Mouse (Mus musculus): Measurements from ENCODE around the gene Ncstn. TPM values are rescaled to one million over a fixed set of nuclear protein-coding genes. Genes with fewer than 3 reads are reported as not detected.

Ncstn gene
- polyA plus RNA-seq, 1 experiment from 2014 or later = 100 TPM

- Histone ChIP-seq H3K9me3 (replicated peaks) (no peaks in the 10 kb centered on the region), H3K4me3 (replicated peaks) (no peak overlapping the region), H3K9ac (replicated peaks) (no peak overlapping the region), H3K36me3 (peaks cover 99% of the 10 kb centered on the region), H3K4me1 (no peaks in the 10 kb centered on the region), H3K27me3 (replicated peaks) (no peaks in the 10 kb centered on the region), H3K4me2 (no peak overlapping the region), H3K27ac (replicated peaks) (no peak overlapping the region)
- no peak for ATAC-seq (ENCODE audit: low FRiP score)
- WGBS = 88% methylated on average over 6 of the region's 6 CpGs
Observed at GRCm38 (mm10) chr1:172070227-172070626, 12.4 kb downstream of the Ncstn start.

- Histone ChIP-seq H3K9me3 (replicated peaks) (no peaks in the 10 kb centered on the region), H3K4me1 (peaks cover 17% of the 10 kb centered on the region), H3K4me3 (replicated peaks) (no peak overlapping the region), H3K27ac (replicated peaks) (peak overlapping the region; percentile 67), H3K9ac (replicated peaks) (no peak overlapping the region), H3K36me3 (peaks cover 55% of the 10 kb centered on the region), H3K4me2 (no peak overlapping the region), H3K27me3 (replicated peaks) (no peaks in the 10 kb centered on the region)
- peak; percentile 68 for ATAC-seq (ENCODE audit: low FRiP score)
- 38% methylated on average over 13 of the region's 13 CpGs for WGBS
Observed at GRCm38 (mm10) chr1:172064613-172065141, 17.9 kb downstream of the Ncstn start.

DNA sequence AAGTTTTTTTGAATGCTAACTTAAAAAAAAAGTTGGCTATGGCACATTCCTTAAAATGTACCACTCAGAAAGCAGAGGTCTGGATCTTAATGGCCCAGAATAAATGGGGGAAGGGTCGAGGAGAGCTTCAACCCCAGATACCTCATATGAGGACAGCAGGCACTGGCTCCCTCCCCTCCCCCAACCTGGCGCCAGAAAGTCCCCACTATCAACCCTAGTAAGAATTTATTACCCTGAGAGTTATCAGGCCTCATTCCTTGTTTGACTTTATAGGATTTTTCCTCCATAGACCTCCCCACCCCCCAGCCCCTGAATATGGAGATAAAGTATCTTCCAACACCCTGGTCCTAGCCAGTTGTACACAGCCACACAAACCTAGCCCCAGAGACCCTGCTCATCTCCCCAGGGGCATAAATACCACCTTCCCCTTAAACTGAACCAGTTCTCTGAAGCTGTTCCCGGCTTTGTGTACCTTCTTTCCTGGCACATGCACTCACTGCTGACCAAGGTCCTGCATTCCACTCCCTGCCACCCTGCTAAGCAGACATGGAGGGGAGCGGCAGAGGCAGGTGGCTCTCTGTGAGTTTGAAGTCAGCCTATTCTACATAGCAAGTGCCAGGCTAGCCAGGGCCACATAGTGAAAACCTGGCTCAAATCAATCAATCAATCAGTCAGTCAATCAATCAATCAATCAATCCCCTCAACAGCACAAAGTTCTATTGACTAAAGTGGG, 19.1 kb downstream of the Ncstn start:
- Histone ChIP-seq H3K36me3 (peaks cover 43% of the 10 kb centered on the region), H3K9ac (replicated peaks) (no peak overlapping the region), H3K9me3 (replicated peaks) (no peaks in the 10 kb centered on the region), H3K4me3 (replicated peaks) (no peak overlapping the region), H3K27me3 (replicated peaks) (no peaks in the 10 kb centered on the region), H3K4me2 (no peak overlapping the region), H3K4me1 (peaks cover 24% of the 10 kb centered on the region), H3K27ac (replicated peaks) (no peak overlapping the region; the same call in 1 of the 2 replicates)
- 39% methylated on average over 4 of the region's 4 CpGs for WGBS
- ATAC-seq (ENCODE audit: low FRiP score) = no peak

GRCm38 (mm10) chr1:172062101-172062500, 20.5 kb downstream of the Ncstn start:
- peaks cover 27% of the 10 kb centered on the region for H3K4me1 ChIP-seq
- no peak for ATAC-seq (ENCODE audit: low FRiP score)
- H3K4me3 ChIP-seq (replicated peaks) = no peak overlapping the region
- no peak overlapping the region for H3K9ac ChIP-seq (replicated peaks)
- no peaks in the 10 kb centered on the region for H3K27me3 ChIP-seq (replicated peaks)
- 79% methylated on average over 2 of the region's 2 CpGs for WGBS
- no peaks in the 10 kb centered on the region for H3K9me3 ChIP-seq (replicated peaks)
- peaks cover 29% of the 10 kb centered on the region for H3K36me3 ChIP-seq
- no peak overlapping the region for H3K27ac ChIP-seq (replicated peaks)
- no peak overlapping the region for H3K4me2 ChIP-seq

DNA sequence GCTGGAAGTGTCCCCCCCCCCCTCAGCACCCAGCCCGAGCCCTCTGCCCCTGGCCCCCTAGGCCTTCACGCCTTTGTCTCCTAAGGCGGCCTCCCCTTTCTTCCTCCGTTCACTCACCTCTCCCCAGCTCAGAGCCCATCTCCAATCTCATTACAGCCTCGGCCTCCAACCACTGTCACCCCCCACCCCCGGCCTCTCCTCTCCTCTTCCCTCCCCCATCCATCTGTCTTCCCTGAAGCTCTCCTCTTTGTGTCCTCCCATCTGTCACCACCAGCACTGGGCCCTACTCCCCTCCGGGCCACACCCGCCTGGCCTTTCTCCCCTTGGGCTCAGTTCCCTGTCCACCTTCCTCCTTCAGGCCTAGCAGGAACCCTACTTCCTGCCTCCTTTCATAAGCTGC, 21.4 kb downstream of the Ncstn start:
- Histone ChIP-seq H3K4me1 (peaks cover 27% of the 10 kb centered on the region), H3K27me3 (replicated peaks) (no peaks in the 10 kb centered on the region), H3K27ac (replicated peaks) (peak overlapping the region; percentile 23; the same call in 1 of the 2 replicates), H3K4me2 (no peak overlapping the region), H3K9ac (replicated peaks) (no peak overlapping the region), H3K4me3 (replicated peaks) (no peak overlapping the region), H3K9me3 (replicated peaks) (no peaks in the 10 kb centered on the region), H3K36me3 (peaks cover 21% of the 10 kb centered on the region)
- WGBS = 6% methylated on average over 8 of the region's 8 CpGs
- no peak for ATAC-seq (ENCODE audit: low FRiP score)

GRCm38 (mm10) chr1:172060659-172061058, 21.9 kb downstream of the Ncstn start:
- Histone ChIP-seq H3K9ac (replicated peaks) (no peak overlapping the region), H3K27me3 (replicated peaks) (no peaks in the 10 kb centered on the region), H3K4me1 (peaks cover 27% of the 10 kb centered on the region), H3K4me3 (replicated peaks) (no peak overlapping the region), H3K36me3 (peaks cover 16% of the 10 kb centered on the region), H3K9me3 (replicated peaks) (no peaks in the 10 kb centered on the region), H3K27ac (replicated peaks) (peak overlapping the region; percentile 23; the same call in 1 of the 2 replicates), H3K4me2 (no peak overlapping the region)
- ATAC-seq (ENCODE audit: low FRiP score) = no peak
- 36% methylated on average over 4 of the region's 4 CpGs for WGBS

- Histone ChIP-seq H3K4me1 (peaks cover 27% of the 10 kb centered on the region), H3K27me3 (replicated peaks) (no peaks in the 10 kb centered on the region), H3K27ac (replicated peaks) (no peak overlapping the region), H3K9ac (replicated peaks) (no peak overlapping the region), H3K9me3 (replicated peaks) (no peaks in the 10 kb centered on the region), H3K36me3 (no peaks in the 10 kb centered on the region), H3K4me3 (replicated peaks) (no peak overlapping the region), H3K4me2 (no peak overlapping the region)
- WGBS = 36% methylated on average over 7 of the region's 7 CpGs
- ATAC-seq (ENCODE audit: low FRiP score) = no peak
Observed at GRCm38 (mm10) chr1:172058874-172059273, 23.7 kb downstream of the Ncstn start.

- 41% methylated on average over 6 of the region's 6 CpGs for WGBS
- H3K9ac ChIP-seq (replicated peaks) = no peak overlapping the region
Observed at GRCm38 (mm10) chr1:172058321-172058720, 24.3 kb downstream of the Ncstn start.

DNA sequence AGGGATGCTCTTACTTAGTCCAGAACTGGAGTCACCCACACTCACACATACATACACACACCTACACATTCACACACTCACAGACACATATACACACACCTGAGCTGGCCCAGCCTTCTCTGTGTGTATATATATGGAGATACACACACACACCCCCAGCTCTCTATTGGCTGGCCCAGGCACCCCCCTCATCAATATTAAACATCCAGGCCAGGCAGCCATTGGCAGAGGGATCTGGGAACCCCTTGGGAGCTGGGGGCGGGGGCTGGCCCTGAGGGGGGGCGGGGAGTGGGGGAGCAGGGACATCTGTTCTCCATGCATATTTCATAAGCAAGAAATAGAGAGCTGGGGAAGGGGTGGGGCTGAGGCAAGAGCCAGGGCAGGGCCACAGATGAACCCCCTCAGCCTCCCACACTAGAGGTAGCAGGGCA, 25.1 kb downstream of the Ncstn start, which contains the start of gene Nhlh1:
Gene Nhlh1 (minus strand): TSS at position 83 of the 431 bp plus-strand sequence.
- peak within 1 kb of the TSS; percentile 19 for H3K4me3 ChIP-seq (replicated peaks)
- WGBS = 18% methylated on average over 2 of the region's 2 CpGs
- no peaks in the 10 kb centered on the region for H3K36me3 ChIP-seq
- H3K4me2 ChIP-seq = 0 out of 2 replicates have a peak within 1 kb of the TSS, but pooled peaks have one; percentile 17
- no peak within 1 kb of the TSS for H3K9ac ChIP-seq (replicated peaks)
- no peaks in the 10 kb centered on the region for H3K9me3 ChIP-seq (replicated peaks)
- peaks cover 36% of the 10 kb centered on the region for H3K4me1 ChIP-seq
- ATAC-seq (ENCODE audit: low FRiP score) = peak; percentile 22; the same call in 1 of the 2 replicates
- H3K27me3 ChIP-seq (replicated peaks) = no peaks in the 10 kb centered on the region
- no peak within 1 kb of the TSS; the same call in 1 of the 2 replicates for H3K27ac ChIP-seq (replicated peaks)

More at GRCm38 (mm10) chr1:172058321-172058720, 24.3 kb downstream of the Ncstn start:
- Histone ChIP-seq H3K4me1 (peaks cover 29% of the 10 kb centered on the region), H3K27me3 (replicated peaks) (no peaks in the 10 kb centered on the region), H3K36me3 (no peaks in the 10 kb centered on the region), H3K4me3 (replicated peaks) (no peak overlapping the region), H3K9me3 (replicated peaks) (no peaks in the 10 kb centered on the region), H3K27ac (replicated peaks) (no peak overlapping the region; the same call in 1 of the 2 replicates), H3K4me2 (no peak overlapping the region)
- no peak for ATAC-seq (ENCODE audit: low FRiP score)

DNA sequence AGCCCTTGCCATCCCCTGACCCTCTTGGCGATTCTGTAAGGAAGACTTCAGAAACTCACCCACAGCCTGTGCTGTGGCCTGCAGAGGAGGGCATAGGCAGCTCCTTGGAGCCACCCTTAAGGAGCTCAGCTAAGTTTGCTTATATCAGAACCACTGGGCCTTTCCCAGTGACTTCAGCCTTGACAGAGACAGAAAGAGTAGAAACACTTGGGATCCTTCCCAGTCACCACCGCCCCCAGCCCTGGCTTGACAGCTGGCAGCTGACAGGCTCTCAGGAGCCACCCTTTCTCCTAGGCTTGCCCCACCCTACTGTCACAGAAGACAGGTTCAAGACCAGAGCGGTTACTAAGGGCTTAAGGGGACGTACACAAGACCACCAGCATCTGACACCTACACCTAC, 26.3 kb downstream of the Ncstn start:
- no peaks in the 10 kb centered on the region for H3K9me3 ChIP-seq (replicated peaks)
- 69% methylated on average over 4 of the region's 4 CpGs for WGBS
- no peak for ATAC-seq (ENCODE audit: low FRiP score)
- H3K4me3 ChIP-seq (replicated peaks) = peak overlapping the region; percentile 19
- H3K4me1 ChIP-seq = peaks cover 36% of the 10 kb centered on the region
- H3K9ac ChIP-seq (replicated peaks) = no peak overlapping the region
- H3K4me2 ChIP-seq = peak overlapping the region; percentile 13; the same call in 1 of the 2 replicates
- no peak overlapping the region for H3K27ac ChIP-seq (replicated peaks)
- no peaks in the 10 kb centered on the region for H3K27me3 ChIP-seq (replicated peaks)
- H3K36me3 ChIP-seq = no peaks in the 10 kb centered on the region

GRCm38 (mm10) chr1:172053541-172054440, 28.8 kb downstream of the Ncstn start:
- peaks cover 33% of the 10 kb centered on the region for H3K4me1 ChIP-seq
- no peaks in the 10 kb centered on the region for H3K36me3 ChIP-seq
- 2% methylated on average over 42 of the region's 42 CpGs for WGBS
- H3K4me2 ChIP-seq = peak overlapping the region; percentile 84
- H3K27ac ChIP-seq (replicated peaks) = peak overlapping the region; percentile 28
- H3K27me3 ChIP-seq (replicated peaks) = no peaks in the 10 kb centered on the region
- H3K9me3 ChIP-seq (replicated peaks) = no peaks in the 10 kb centered on the region
- peak overlapping the region; percentile 61 for H3K9ac ChIP-seq (replicated peaks)
- peak; percentile 68 for ATAC-seq (ENCODE audit: low FRiP score)
- H3K4me3 ChIP-seq (replicated peaks) = peak overlapping the region; percentile 48

Measured in neural tube, embryonic 15.5 days (tissue).